Mouse (Mus musculus): ENCODE data around the gene Klhdc1.

Klhdc1 gene

DNA sequence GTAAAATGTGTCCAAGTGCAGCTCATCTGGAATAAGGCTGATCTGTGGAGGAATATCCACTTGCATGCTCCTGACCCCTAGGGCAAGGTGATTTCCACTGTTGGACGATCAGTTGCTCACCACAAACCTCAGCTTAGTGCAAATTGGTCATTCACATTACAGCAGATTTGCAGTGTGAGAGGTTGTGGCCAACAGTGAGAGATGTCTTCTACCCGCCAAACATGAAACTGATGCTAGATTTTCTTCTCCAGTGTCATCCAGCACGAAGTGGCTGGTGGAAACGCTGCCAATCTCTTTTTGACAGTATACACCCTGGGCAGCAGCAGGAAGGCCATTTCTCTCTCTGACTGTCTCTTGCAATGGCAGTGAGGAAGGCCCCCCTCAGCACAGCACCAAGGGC is 54.7 kb downstream of the Klhdc1 start:
- DNase-seq (ENCODE audit: low spot score in 2 of 2), result no peak

DNA sequence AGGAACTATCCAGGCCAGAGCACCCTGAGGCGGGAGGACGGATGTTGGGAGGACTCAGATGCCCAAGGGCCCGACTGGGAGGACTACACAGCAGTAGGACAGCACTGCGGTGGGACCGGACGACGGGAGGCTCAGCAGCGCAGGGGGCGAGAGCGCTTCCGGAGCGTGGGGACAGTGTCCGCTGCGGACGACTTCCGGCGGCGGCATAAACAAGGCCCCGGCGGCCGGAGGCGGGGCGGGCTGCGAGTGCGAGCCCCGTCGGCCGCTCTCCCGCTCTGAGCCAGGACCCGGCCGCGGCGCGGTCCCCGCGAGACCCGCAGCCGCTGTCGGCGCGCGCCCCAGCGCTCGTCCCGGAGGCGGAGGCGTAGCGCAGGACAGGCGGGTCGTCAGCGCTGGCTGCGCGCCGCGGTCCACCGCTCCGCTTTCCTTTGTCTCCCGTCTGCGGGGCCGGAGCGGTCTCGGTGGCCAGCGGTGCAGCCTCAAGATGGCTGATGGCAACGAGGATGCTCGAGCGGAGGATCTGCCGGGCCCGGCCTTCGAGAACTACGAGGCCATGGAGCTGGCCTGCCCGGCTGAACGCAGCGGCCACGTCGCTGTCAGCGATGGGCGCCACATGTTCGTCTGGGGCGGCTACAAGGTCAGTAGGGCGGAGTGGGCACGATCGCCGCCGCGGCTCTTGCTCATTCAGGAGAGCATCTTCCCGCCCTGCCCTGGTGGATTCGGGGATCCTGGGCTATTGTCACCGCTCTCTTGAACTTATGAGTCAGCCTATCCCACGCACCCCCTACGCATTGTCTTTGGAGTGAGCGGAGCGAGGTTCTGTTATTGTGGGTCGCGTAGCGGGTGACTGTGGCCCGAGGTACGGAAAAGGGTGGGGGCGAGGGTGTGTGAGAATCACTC is 55.8 kb downstream of the Klhdc1 start, which contains the start of gene Klhdc2:
TSS of gene Klhdc2 (plus strand) at position 171 of the 900 bp plus-strand sequence.
- peak; percentile 86 to 88 for DNase-seq (ENCODE audit: low spot score in 2 of 2)

DNA sequence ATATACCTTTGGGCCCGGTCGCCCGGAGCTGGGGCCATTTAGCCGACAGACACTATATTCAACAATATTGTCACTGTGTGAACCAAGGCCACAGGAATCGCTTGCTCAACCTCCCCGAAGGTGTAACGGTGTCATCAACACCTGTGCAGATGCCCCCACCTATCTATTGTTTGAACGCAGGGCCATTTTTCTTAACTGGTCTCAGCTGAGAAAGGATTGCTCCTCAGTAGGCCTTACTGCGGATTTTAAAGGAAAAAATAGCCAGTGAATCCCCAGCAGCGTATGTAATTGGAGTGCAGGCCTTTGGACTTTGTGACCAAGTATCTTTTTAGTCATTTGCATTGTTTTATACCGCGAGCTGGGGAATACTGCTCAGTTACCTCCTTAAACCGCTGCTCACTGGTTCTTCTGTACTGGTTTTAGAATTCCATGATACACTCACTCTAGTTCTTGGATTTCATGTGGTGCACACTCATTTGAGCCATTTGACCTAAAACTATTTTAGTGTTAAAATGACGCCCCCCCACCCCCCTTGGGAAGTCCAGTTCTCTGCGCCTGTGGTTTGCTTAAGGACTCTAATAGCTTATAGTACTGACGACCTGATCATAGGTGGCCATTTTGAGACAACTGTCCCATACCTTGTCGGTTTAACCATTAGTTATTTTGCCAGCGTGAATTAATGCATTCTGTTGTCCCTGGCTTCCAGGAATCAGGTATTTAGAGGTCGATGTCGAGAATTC is 56.6 kb downstream of the Klhdc1 start:
- DNase-seq (ENCODE audit: low spot score in 2 of 2), result no peak

DNA sequence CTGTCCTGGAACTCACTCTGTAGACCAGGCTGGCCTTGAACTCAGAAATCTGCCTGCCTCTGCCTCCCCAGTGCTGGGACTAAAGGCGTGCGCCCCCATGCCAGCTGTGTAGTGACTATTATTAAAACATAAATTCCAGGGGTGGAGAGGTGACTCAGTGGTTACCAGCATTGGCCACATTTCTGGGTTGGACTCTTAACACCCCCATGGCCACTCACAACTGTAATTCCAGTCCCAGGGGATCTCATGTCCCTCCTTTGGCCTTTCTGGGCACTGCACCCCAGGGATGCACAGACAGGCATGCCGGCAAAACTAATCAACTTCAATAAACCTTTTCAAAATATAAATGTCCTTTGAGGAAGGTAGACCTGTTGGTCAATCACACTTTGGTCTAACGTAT is 57.3 kb downstream of the Klhdc1 start:
- DNase-seq (ENCODE audit: low spot score in 2 of 2), result no peak

DNA sequence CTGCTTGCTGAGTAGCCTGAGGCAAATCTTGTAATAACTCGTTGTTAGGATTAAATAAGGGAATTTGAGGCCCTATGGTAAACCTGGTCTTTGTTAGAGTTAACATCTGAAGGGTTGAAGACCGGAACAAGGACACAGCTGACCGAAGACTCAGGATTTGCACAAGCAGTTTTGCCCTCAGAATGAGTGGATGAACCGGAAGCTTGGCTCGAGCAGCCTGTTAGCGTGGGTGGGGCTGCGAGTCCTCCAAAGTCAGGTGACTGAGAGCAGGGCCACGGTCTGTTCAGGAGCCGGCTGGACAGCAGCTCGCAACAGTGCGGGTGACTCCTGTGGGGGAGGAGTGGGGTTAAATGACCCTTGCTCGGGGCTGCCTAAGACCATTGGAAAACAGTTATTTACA is 58.3 kb downstream of the Klhdc1 start:
- DNase-seq (ENCODE audit: low spot score in 2 of 2), result no peak

DNA sequence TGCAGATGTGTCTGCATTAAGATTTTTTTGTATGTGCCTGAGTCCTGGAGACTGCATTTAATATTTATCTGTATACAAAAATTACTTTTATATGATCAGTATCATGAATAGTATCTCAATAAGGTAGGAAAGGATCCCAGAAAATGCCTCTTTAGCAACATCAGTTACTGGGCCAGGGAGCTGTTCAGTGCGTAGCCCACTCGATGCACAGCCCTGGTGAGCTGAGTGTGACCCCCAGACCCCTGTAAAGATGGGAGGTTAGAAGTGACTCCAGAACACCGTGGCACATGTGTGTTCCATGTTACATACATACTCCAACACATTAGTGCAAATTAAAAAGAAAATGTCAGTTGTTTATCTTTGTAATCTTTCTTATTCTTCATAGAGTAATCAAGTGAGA is 58.9 kb downstream of the Klhdc1 start:
- DNase-seq (ENCODE audit: low spot score in 2 of 2), result no peak

DNA sequence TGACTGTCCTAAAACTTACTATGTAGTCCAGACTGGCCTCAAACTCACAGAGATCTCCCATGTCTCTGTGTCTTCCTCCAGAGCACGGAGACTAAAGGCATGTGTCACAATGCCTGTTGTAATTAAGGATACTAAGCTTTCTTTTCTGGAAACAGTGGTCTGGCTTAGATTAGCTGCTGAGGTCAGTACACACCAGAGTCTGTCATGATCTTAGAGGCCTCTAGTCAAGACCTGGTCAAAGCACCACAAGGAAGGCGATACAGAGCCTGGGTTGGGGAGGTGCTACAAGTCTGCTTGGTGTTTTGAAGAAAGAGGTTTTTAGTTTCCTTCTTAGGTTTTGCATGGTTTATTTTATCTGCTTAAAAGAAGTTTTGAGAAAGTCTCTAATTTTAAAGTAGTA is 59.4 kb downstream of the Klhdc1 start:
- DNase-seq (ENCODE audit: low spot score in 2 of 2), result no peak

DNA sequence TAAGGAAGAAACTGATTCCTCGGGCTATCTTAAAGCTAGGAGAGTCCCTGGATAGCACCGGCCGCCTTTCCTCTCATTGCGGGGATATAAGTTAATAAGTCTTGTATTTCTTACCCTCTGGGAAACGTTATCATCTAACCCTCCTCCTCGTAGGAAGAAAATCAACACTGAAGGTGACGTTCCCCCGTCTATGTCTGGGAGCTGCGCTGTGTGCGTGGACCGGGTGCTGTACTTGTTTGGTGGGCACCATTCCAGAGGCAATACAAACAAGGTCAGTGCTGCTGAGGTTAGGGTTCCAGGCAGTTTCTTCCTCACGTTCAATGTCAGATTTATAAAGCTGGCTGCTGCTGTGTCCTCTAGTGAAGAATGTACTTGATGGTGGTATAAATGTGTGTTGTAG is 61.2 kb downstream of the Klhdc1 start:
- no peak for DNase-seq (ENCODE audit: low spot score in 2 of 2)

DNA sequence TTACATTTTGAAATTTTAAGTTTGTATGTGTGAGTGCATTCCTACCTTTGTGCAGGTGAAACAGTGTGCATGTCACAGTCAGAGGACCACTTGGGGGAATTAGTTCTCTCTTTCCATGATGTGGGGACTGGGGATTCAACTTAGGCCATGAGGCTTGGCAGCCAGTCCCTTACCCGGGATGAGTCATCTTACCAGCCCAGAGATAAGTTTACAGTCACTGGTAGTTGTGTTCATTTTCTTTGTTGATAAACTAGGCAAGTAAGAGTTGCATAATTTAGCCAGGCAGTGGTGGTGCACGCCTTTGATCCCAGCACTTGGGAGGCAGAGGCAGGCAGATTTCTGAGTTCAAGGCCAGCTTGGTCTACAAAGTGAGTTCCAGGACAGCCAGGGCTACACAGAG is 63.1 kb downstream of the Klhdc1 start:
- no peak for DNase-seq (ENCODE audit: low spot score in 2 of 2)

DNA sequence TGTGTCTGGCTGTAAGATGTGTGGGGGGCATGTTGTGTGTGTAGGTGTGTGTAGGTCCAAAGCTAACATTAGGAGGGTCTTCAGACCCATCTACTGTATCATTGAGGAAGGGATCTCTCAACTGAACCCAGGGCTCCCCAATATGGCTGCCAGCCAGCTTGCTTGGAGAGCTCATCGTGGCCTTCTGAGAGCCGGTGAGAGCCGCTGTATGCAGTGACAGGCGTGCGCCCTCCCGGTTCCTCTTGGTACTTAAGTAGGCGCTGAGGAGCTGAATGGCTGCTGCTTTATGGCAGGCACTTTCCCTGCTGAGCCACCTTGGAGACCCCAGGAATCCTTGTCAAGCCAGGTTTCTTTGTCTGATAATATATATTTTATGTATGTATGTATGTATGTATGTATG is 65.4 kb downstream of the Klhdc1 start:
- no peak for DNase-seq (ENCODE audit: low spot score in 2 of 2)

DNA sequence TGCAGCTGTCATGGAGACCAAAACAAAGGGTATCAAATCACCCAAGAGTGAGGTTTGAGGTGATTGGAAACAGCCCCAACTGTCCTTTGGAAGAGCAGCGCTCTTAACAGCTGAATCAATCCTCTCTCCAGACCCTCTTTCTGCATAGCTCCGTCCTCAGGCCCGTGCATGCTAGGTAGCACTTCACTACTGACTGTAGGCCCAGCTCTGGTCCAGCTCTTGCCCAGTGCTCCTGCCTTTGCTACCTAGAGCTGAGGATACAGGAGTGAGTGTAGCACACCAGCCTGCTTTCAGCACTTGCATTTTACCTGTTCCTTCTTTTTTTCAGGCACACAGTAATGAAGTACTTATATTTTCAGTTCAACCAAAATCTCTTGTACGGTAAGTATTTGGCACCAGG is 68.7 kb downstream of the Klhdc1 start:
- DNase-seq (ENCODE audit: low spot score in 2 of 2), result no peak

DNA sequence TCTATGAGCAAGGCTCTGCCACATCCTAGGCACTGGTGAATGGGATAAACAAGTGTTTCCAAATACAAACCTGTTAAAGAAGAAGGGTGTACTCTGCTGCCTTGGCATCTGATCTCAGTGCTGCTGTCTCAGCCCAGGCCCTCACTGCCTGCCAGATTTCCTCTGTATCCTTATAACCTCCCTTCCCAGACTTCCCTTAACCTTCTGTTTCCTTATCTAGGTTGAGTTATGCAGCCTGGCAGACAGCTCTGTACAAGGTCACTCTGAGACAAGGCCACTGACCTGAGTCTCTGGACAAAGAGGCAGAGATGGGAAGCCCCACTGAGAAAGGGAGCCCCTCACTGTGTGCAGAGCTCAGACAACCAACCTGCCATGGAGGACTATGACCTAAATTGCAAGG is 77.5 kb downstream of the Klhdc1 start:
- no peak for DNase-seq (ENCODE audit: low spot score in 2 of 2)

DNA sequence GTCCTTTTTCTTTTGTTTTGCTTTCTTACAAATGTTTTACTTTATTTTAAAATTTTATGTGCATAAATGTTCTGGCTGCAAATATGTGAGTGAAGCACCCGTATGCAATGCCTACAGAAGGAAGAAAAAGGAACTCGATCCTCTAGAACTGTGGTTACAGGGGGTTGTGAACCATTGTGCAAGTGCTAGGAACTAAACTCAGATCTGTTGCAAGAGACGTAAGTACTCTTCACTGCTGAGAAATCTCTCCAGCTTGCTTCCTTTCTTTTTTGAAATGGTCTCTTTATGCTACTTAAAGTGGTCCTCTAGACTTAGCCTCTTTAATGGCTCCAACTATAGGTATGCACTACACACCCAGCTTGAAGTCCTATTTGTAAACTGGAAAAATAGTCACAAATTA is 90.2 kb downstream of the Klhdc1 start:
- no peak for DNase-seq (ENCODE audit: low spot score in 2 of 2)

DNA sequence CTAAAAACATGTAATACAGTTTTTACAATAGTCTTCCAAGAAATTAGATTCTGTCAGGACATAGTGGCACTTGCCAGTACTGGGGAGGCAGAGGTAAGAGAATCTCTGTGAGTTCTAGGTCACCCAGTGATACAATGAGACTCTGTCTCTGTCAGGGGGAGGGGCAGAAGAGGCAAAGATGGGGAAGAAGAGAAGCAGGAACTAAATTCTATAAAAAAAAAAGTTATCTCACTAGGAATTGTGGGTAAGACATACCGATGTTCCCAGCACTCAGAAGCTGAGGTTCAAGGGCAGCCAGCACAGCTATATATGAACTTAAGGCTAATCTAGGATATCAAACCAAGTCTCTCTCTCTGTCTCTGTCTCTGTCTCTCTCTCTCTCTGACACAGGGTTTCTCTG is 91.2 kb downstream of the Klhdc1 start:
- no peak for DNase-seq (ENCODE audit: low spot score in 2 of 2)

DNA sequence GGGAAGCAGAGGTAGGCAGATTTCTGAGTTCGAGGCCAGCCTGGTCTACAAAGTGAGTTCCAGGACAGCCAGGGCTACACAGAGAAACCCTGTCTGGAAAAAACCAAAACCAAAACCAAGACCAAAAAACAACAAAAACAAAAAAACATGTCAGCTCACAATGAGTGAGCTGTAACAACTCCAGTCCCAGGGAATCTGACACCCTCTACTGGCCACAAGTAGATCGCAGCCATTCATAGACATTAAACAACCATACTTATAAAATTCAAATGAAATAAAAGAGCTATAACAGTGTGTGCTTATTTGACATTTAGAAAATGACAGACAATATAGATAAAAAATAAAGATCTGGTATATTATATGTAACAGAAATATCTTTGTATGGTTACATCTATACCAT is 92.6 kb downstream of the Klhdc1 start:
- DNase-seq (ENCODE audit: low spot score in 2 of 2), result no peak

Measured in right cerebral cortex, postnatal 36 days (tissue).